Mouse (Mus musculus) CH12.LX (cell line): ENCODE measurements at regions not wholly inside any gene's neighbourhood (a gene's known extent, or its start where the extent isn't known, plus 50 kb on each side); places are given as distances from the start of the nearest gene placed in this dataset.

Experiments
- CHD1 ChIP-seq: IDR thresholded peaks from 2 replicates; pipeline ENCODE4 v1.6.1; 2012; ENCODE audit warnings: low read depth, low read length, improper control_type of control experiment, inconsistent platforms
- CTCF ChIP-seq, 2 experiments: IDR thresholded peaks in 1 of 2; conservative IDR thresholded peaks in 1 of 2; 2 replicates each; pipeline ENCODE4 v1.5.1; 2011 to 2012; ENCODE audit warnings: low read depth in 2 of 2, low read length in 2 of 2, improper control_type of control experiment in 1 of 2, inconsistent platforms in 1 of 2, mild to moderate bottlenecking in 1 of 2, moderate library complexity in 1 of 2
- EP300 ChIP-seq: IDR thresholded peaks from 2 replicates; pipeline ENCODE4 v1.6.1; 2011; ENCODE audit warnings: low read length, improper control_type of control experiment
- GABPA ChIP-seq: IDR thresholded peaks from 2 replicates; pipeline ENCODE4 v1.6.1; 2012; ENCODE audit warnings: low read depth, low read length, improper control_type of control experiment, inconsistent platforms; ENCODE audit not compliant: insufficient replicate concordance
- HCFC1 ChIP-seq: IDR thresholded peaks from 2 replicates; pipeline ENCODE4 v1.6.1; 2012; ENCODE audit warnings: low read depth, mild to moderate bottlenecking, inconsistent platforms, low read length, improper control_type of control experiment
- JUN ChIP-seq: IDR thresholded peaks from 2 replicates; pipeline ENCODE4 v1.6.1; 2011; ENCODE audit warnings: low read depth, mild to moderate bottlenecking, low read length, improper control_type of control experiment, moderate library complexity; ENCODE audit not compliant: insufficient read depth
- JUND ChIP-seq: conservative IDR thresholded peaks from 2 replicates; pipeline ENCODE4 v1.6.1; 2011; ENCODE audit warnings: low read depth, low read length, improper control_type of control experiment
- MXI1 ChIP-seq: IDR thresholded peaks from 2 replicates; pipeline ENCODE4 v1.6.1; 2011; ENCODE audit warnings: mild to moderate bottlenecking, low read depth, low read length, improper control_type of control experiment
- POLR2A ChIP-seq: IDR thresholded peaks from 2 replicates; pipeline ENCODE4 v1.6.1; 2011; ENCODE audit warnings: low read depth, mild to moderate bottlenecking, improper control_type of control experiment, low read length
- POLR2AphosphoS2 ChIP-seq: IDR thresholded peaks from 2 replicates; pipeline ENCODE4 v1.6.1; 2011; ENCODE audit warnings: low read depth, low read length, improper control_type of control experiment
- UBTF ChIP-seq: IDR thresholded peaks from 2 replicates; pipeline ENCODE4 v1.6.1; 2012; ENCODE audit warnings: low read depth, mild to moderate bottlenecking, inconsistent platforms, low read length, improper control_type of control experiment, moderate library complexity
- USF1 ChIP-seq: IDR thresholded peaks from 2 replicates; pipeline ENCODE4 v1.6.1; 2014; ENCODE audit warnings: low read depth, mild to moderate bottlenecking, inconsistent platforms, low read length, improper control_type of control experiment
- ZNF384 ChIP-seq: IDR thresholded peaks from 2 replicates; pipeline ENCODE4 v1.6.1; 2012; ENCODE audit warnings: low read depth, low read length, improper control_type of control experiment, inconsistent platforms

GRCm38 (mm10) chr10:72099156-72099812 is 555.4 kb upstream of the Zwint start:
- TF ChIP-seq CTCF (conservative IDR thresholded peaks at IDR 0.05 in 1 of 2, IDR thresholded peaks at IDR 0.05 in 1 of 2; ENCODE audit: low read depth in 2 of 2, low read length in 2 of 2) (no peak), POLR2AphosphoS2 (no peak), CHD1 (no peak), EP300 (no peak), JUN (no peak), ZNF384 (no peak), MXI1 (no peak), POLR2A (no peak), UBTF (no peak), USF1 (no peak), HCFC1 (no peak), JUND (no peak), GABPA (no peak)
